Mouse (Mus musculus) myocyte (in vitro differentiated cells): ENCODE measurements around the gene Syngr2. TPM values are rescaled to one million over a fixed set of nuclear protein-coding genes. Genes with fewer than 3 reads are reported as not detected.

ENCODE experiments used
- H3K27me3 ChIP-seq: one replicate; pipeline ENCODE4 v1.6.1; 2011; ENCODE audit not compliant: control insufficient read depth, insufficient read depth, insufficient read length
- H3K36me3 ChIP-seq: one replicate; pipeline ENCODE4 v1.6.1; 2011; ENCODE audit not compliant: control insufficient read depth, insufficient read depth
- H3K4me2 ChIP-seq: one replicate; pipeline ENCODE4 v1.6.1; 2011; ENCODE audit warnings: low read depth, control low read depth
- H3K4me3 ChIP-seq: one replicate; pipeline ENCODE4 v1.5.1; 2011; ENCODE audit warnings: mild to moderate bottlenecking, control low read depth, moderate library complexity
- H3K79me2 ChIP-seq: one replicate; pipeline ENCODE4 v1.6.1; 2011; ENCODE audit not compliant: control insufficient read depth, insufficient read depth
- H3ac ChIP-seq: one replicate; pipeline ENCODE4 v1.6.1; 2011; ENCODE audit not compliant: control insufficient read depth, insufficient read length
- CEBPB ChIP-seq: IDR thresholded peaks from 2 replicates; pipeline ENCODE4 v1.6.1; 2011; ENCODE audit warnings: mild to moderate bottlenecking, moderate library complexity; ENCODE audit not compliant: poor library complexity, insufficient read depth, severe bottlenecking
- E2F4 ChIP-seq: IDR thresholded peaks from one replicate; pipeline ENCODE4 v1.6.1; 2011; ENCODE audit warnings: mild to moderate bottlenecking, control low read depth, moderate library complexity; ENCODE audit not compliant: insufficient read depth
- MAX ChIP-seq: IDR thresholded peaks from one replicate; pipeline ENCODE4 v1.6.1; 2011; ENCODE audit warnings: low read depth, mild to moderate bottlenecking, control low read depth
- MYOD1 ChIP-seq, 3 experiments: IDR thresholded peaks; one replicate each; pipeline ENCODE4 v1.6.1; 2011; ENCODE audit warnings: control low read depth in 2 of 3, low read depth in 2 of 3, mild to moderate bottlenecking in 2 of 3, moderate library complexity in 1 of 3; ENCODE audit not compliant: insufficient read length in 2 of 3, control insufficient read depth in 1 of 3
- MYOG ChIP-seq, 3 experiments: IDR thresholded peaks; one replicate each; pipeline ENCODE4 v1.6.1; 2011; ENCODE audit warnings: control low read depth in 2 of 3, low read depth in 2 of 3, mild to moderate bottlenecking in 2 of 3; ENCODE audit not compliant: insufficient read length in 2 of 3, control insufficient read depth in 1 of 3, insufficient read depth in 1 of 3
- POLR2A ChIP-seq: IDR thresholded peaks from one replicate; pipeline ENCODE4 v1.6.1; 2011; ENCODE audit warnings: low read depth, mild to moderate bottlenecking, control low read depth, moderate library complexity; ENCODE audit not compliant: insufficient read length
- POLR2AphosphoS2 ChIP-seq: IDR thresholded peaks from one replicate; pipeline ENCODE4 v1.6.1; 2011; ENCODE audit warnings: low read depth, control low read depth; ENCODE audit not compliant: insufficient read length
- REST ChIP-seq: IDR thresholded peaks from one replicate; pipeline ENCODE4 v1.6.1; 2011; ENCODE audit warnings: mild to moderate bottlenecking, control low read depth, moderate library complexity; ENCODE audit not compliant: insufficient read depth, insufficient read length
- SRF ChIP-seq: IDR thresholded peaks from one replicate; pipeline ENCODE4 v1.6.1; 2011; ENCODE audit warnings: low read depth; ENCODE audit not compliant: control insufficient read depth, insufficient read length
- TCF12 ChIP-seq: IDR thresholded peaks from one replicate; pipeline ENCODE4 v1.6.1; 2011; ENCODE audit warnings: mild to moderate bottlenecking, control low read depth; ENCODE audit not compliant: poor library complexity, insufficient read depth, severe bottlenecking
- TCF3 ChIP-seq: IDR thresholded peaks from one replicate; pipeline ENCODE4 v1.6.1; 2011; ENCODE audit warnings: low read depth, control low read depth; ENCODE audit not compliant: insufficient read length
- USF1 ChIP-seq: IDR thresholded peaks from one replicate; pipeline ENCODE4 v1.6.1; 2011; ENCODE audit warnings: low read depth, mild to moderate bottlenecking, control low read depth, moderate library complexity
- polyA plus RNA-seq: library from polyadenylated mRNA; unstranded; fragments of >200 nt; fragmentation: generic; extraction: Trizol; gene quantifications from one replicate; pipeline ENCODE4 v1.2.1, GENCODE M21; 2012; ENCODE audit warnings: missing spikeins

Gene Syngr2
- polyA plus RNA-seq, 1 experiment, result 109 TPM

DNA sequence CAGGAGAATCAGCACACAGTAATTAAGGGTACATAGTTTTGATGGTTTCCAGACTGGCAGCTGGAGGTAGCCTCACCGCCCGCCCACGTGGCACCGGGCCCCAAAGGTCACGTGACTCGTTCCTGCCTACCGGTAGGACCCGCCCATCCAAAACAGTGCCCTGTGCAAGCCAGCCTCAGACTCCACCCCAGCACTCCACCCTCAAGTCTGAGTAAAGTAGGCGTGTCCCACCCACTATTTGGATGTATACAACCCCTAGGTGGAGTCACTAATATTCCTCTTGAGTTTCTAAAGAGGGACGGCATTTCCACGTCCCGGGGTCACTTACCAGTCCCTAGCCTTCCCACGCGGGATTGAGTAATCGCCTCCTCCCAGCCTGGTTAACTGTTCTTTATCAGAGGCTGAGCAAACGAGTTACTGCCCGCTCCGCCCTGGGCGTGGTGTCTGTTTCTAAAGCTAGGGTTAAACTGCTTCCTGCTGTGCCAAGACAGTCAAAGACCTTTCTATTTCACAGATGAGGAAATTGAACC is 28.8 kb upstream of the Syngr2 start:
- TF ChIP-seq MYOD1 (IDR thresholded peaks at IDR 0.05; ENCODE audit: control insufficient read depth in 1 of 3, insufficient read length in 2 of 3, low read depth in 2 of 3) (peak in 1 of 3 experiments; percentile 48), MYOG (IDR thresholded peaks at IDR 0.05; ENCODE audit: control insufficient read depth in 1 of 3, insufficient read depth in 1 of 3, insufficient read length in 2 of 3, low read depth in 2 of 3) (peak in 1 of 3 experiments; percentile 23), POLR2AphosphoS2 (peak; percentile 16), REST (no peak), USF1 (peak; percentile 84), POLR2A (peak; percentile 35), CEBPB (peak; percentile 72; the same call in 1 of the 2 replicates), SRF (no peak)

DNA sequence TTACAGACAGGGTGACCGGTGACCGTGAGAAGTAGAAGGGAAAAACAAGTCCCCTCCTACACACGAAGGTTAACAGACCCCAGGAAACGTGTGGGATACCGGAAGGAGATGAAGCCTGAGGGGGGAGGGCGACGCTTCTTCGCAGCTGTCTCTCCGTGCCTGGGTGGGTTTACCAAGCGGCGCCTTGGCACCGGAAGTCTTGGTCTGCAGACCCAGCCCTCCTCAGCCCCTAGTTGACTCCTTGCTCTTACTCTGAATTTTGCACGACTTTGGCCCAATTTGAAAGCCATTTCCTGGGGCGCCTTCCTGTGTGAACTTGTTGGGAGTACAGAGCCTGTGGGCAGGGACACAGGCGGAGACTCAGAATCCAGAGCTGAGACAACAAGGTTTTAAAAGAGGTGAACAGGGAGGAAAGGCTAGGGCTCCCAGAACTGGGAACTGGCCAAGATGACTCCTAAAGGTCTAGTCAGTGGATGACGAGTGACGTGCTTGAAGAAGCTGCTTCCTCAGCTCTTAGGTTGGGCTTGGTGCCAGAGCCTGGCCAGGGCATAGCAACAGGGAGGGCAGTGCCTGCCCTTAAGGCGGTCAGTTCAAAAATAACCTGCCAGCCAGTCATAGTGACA is 28.2 kb upstream of the Syngr2 start:
- peak overlapping the region; percentile 59 for H3K4me3 ChIP-seq

More for the DNA sequence above, 28.8 kb upstream of the Syngr2 start:
- no peaks in the 10 kb centered on the region for H3K36me3 ChIP-seq
- peak overlapping the region; percentile 94 for H3K4me2 ChIP-seq
- H3K79me2 ChIP-seq, result no peaks in the 10 kb centered on the region
- peak overlapping the region; percentile 29 for H3ac ChIP-seq
- no peaks in the 10 kb centered on the region for H3K27me3 ChIP-seq
- H3K4me3 ChIP-seq, result peak overlapping the region; percentile 59

DNA sequence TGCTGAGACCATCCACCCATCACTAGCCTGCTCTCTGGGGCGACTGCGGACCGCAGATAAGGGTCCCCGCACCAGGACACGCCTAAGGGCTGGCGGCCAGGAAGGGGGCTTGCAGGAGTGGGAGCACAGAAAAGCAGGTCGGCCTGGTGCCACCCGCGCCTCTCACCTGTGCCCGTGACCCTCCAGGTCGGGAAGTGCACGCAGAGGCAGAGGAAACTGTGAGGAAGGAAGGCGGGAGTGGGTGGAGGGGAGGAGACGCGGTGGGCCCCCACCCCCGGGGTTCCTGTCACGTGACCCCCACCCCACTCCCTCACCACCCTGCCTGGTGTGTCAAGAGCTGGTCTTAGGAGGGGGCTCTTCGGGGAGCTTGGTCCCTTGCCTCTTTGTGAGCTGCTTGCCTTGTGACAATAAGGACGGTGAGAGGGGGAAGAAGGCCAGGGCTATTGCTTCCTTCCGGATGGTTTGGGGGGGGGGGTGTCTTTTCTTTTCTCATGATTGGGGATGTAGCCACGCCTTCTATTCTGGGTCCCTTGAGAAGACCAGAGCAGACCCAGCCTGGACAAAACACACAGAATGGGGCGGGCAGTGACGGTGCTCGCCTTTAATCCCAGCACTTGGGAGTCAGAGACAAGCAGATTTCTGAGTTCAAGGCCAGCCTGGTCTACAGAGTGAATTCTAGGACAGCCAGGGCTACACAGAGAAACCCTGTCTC is 27.3 kb upstream of the Syngr2 start, which contains the start of the genes Tmc8 and Tmc6:
Gene Tmc8 (plus strand): TSS at position 84 of the 712 bp plus-strand sequence.
Gene Tmc6 (minus strand): TSS at position 206 of the 712 bp plus-strand sequence.
- Histone ChIP-seq H3K4me3 (peak within 1 kb of the TSS; percentile 59), H3K79me2 (no peaks in the 10 kb centered on the region), H3ac (no peak within 1 kb of the TSS), H3K27me3 (no peaks in the 10 kb centered on the region), H3K4me2 (peak within 1 kb of the TSS; percentile 94), H3K36me3 (no peaks in the 10 kb centered on the region)
- TF ChIP-seq MYOD1 (IDR thresholded peaks at IDR 0.05; ENCODE audit: control insufficient read depth in 1 of 3, insufficient read length in 2 of 3, low read depth in 2 of 3) (no peak), E2F4 (no peak), REST (no peak), TCF3 (no peak), SRF (no peak), POLR2A (no peak), MAX (no peak), USF1 (no peak), CEBPB (no peak), POLR2AphosphoS2 (no peak), TCF12 (no peak), MYOG (IDR thresholded peaks at IDR 0.05; ENCODE audit: control insufficient read depth in 1 of 3, insufficient read depth in 1 of 3, insufficient read length in 2 of 3, low read depth in 2 of 3) (no peak)

More for the DNA sequence above, 28.2 kb upstream of the Syngr2 start:
- Histone ChIP-seq H3ac (no peak overlapping the region), H3K4me2 (peak overlapping the region; percentile 94), H3K27me3 (no peaks in the 10 kb centered on the region), H3K79me2 (no peaks in the 10 kb centered on the region), H3K36me3 (no peaks in the 10 kb centered on the region)
- no peak for TF ChIP-seq REST
- peak in 1 of 3 experiments; percentile 50 for TF ChIP-seq MYOG (IDR thresholded peaks at IDR 0.05; ENCODE audit: control insufficient read depth in 1 of 3, insufficient read depth in 1 of 3, insufficient read length in 2 of 3, low read depth in 2 of 3)
- TF ChIP-seq CEBPB, result no peak
- no peak for TF ChIP-seq SRF
- no peak for TF ChIP-seq USF1
- TF ChIP-seq POLR2AphosphoS2, result no peak
- TF ChIP-seq MAX, result no peak
- no peak for TF ChIP-seq TCF12
- TF ChIP-seq MYOD1 (IDR thresholded peaks at IDR 0.05; ENCODE audit: control insufficient read depth in 1 of 3, insufficient read length in 2 of 3, low read depth in 2 of 3), result peak in 2 of 3 experiments; percentile 48 to 74
- no peak for TF ChIP-seq POLR2A
- no peak for TF ChIP-seq TCF3
- TF ChIP-seq E2F4, result peak; percentile 67

- Histone ChIP-seq H3K36me3 (no peaks in the 10 kb centered on the region), H3K4me3 (no peak overlapping the region), H3K79me2 (no peaks in the 10 kb centered on the region), H3K4me2 (no peak overlapping the region), H3K27me3 (no peaks in the 10 kb centered on the region), H3ac (no peak overlapping the region)
- TF ChIP-seq REST (no peak), TCF12 (no peak), E2F4 (no peak), POLR2A (no peak), POLR2AphosphoS2 (no peak), MAX (no peak), SRF (no peak), TCF3 (no peak), USF1 (no peak), CEBPB (no peak), MYOG (IDR thresholded peaks at IDR 0.05; ENCODE audit: control insufficient read depth in 1 of 3, insufficient read depth in 1 of 3, insufficient read length in 2 of 3, low read depth in 2 of 3) (no peak), MYOD1 (IDR thresholded peaks at IDR 0.05; ENCODE audit: control insufficient read depth in 1 of 3, insufficient read length in 2 of 3, low read depth in 2 of 3) (no peak)
Observed at GRCm38 (mm10) chr11:117782705-117783034, 26.8 kb upstream of the Syngr2 start.
